Mouse (Mus musculus) lung, adult 2 months (tissue): ENCODE results near the gene Tango2.

Source experiments
- CTCF ChIP-seq: fragments of 200-500 bp; IDR thresholded peaks from 2 replicates; pipeline ENCODE4 v1.5.1; 2011; ENCODE audit warnings: mild to moderate bottlenecking, low read length, control low read depth; ENCODE audit not compliant: insufficient read depth
- POLR2A ChIP-seq: fragments of 200-500 bp; IDR thresholded peaks from 2 replicates; pipeline ENCODE4 v1.6.1; 2011; ENCODE audit warnings: low read depth, mild to moderate bottlenecking, control low read depth, low read length, borderline replicate concordance; ENCODE audit errors: extremely low read depth

GRCm38 (mm10) chr16:18342650-18343570, 5.0 kb downstream of the Tango2 start:
- TF ChIP-seq CTCF (no peak), POLR2A (no peak)
